Mouse (Mus musculus) v-Abl transformed pro-B cells (cell line): ENCODE measurements around the gene Pxn.
"Not testable (repeated sequence)": the region's sequence is repeated elsewhere in the genome, so short reads cannot be mapped to it uniquely, and the experiment has no call there.

Experiments
- in situ Hi-C, 2 experiments: fragments of 400-800 bp; cut with MboI; formaldehyde crosslinking; loops; one replicate each; pipeline ENCODE4 v1.15.1; 2025; ENCODE audit not compliant: unreplicated experiment in 2 of 2

The Pxn gene

DNA sequence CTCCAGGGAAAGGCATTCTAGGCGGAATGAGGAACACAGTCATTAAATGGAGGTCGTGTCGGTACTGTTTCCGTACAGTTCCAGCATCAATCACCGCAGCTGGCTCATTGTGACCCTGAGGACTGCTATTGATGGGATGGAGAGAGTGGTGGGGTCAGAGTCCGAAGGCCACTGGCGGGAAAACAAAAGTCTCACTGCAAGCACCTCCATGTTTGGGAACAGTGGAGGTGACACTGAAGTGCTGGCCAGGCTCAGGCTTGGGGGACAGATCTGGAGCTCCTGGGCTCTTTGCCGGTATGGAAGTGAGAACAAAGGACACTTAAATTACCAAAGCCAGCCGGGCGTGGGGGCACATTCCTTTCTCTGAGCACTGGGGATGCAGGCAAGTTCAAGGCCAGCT, 62.2 kb downstream of the Pxn start:
- in situ Hi-C loops: no loop called here

DNA sequence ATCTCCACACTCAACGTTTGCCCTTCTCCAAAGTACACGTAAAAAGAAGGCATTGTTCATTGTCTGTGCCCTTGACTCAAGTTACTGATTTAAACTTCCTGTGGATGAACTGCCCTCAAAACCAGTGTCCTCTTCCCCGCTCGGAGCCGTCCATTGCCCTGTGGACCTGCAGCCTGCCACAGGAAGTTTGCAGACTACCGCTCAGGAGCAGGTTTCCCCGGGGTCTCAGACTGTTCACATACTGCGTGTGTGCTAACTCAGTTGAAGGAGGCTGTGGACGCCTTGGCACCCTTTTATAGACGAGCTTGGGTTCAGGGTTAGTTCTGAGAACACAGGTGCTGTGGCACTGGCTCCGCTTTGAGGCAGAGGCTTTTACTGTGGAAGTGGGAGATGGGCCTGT, 62.8 kb downstream of the Pxn start:
- in situ Hi-C loops: no loop called here

DNA sequence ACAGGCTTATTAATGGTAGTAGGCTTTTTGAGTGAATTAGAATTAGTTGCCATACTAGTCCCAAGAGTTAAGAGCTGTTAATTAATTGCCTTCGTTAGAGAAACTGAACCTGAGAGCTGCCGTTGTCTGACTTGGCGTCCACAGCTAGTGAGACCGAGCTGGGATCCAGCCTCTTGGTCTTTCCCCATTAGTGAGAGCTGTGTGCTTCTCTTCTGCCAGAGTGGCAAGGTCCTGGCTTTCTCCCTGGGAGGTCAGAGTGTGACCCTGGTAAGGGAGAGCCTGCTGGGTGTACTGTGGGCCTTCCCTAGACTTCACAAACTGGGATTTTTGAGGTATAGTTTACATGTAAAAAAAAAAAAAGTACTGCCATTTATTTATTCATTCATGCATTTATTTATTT, 63.2 kb downstream of the Pxn start:
- in situ Hi-C loops: no loop called here

DNA sequence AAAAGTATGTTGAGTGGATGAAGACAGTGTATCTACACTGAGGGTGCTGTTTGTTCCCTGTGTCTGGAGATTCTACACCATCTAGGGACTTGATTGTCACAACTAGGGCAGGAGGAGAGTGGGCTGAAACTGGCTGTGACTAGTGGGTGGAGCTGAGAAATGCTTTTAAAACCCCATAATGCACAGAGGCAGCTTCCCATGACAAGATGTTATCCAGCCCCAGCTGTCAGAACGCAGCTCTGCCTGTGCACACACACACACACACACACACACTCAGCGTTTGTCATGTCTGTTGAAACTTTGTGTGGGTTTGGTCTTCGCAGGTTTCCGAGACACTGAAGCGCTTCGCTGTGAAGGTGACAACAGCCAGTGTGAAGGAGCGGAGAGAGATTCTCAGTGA, 64.6 kb downstream of the Pxn start:
- in situ Hi-C loops: no loop called here

DNA sequence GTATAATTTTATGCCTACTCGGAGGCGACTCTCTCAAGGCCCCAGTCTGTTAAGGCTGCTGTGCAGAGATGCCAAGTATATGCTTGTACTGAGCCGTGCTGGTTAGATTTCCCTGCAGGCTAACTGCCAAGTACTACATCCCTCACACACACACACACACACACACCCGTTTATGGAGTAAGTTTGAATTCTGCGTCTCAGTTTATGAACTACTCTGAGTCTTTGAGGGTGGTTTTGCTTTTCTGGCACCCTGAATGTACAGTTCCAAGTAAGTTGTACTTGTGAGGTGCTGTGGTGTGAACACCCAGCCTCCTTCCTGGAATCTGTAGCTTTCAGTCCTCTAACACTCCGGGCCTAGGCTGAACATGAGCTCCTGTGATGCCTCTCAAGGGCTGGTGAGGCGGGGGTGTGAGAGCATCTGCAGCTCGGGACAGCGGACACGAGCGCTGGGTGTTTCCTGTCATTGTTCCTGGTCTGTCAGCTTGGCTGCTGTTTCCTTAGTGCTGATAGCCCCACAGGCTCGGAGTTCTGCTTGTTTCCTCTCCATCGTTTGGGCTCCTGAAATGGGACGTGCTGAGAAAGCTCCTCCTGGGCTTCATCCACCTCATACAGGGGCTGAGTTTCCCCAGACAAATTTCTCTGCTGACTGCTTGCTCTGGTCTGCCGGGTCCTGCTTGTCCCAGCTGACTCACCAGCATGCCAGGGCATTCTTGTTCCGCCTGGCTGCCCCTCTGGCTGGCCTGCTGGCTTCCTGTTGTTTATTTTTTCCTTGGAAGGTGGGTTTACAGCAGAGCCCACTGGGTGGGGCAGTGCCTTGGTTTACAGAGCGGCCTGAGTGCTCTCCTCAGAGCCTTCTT, 66.4 kb downstream of the Pxn start:
- in situ Hi-C loops: no loop called here

DNA sequence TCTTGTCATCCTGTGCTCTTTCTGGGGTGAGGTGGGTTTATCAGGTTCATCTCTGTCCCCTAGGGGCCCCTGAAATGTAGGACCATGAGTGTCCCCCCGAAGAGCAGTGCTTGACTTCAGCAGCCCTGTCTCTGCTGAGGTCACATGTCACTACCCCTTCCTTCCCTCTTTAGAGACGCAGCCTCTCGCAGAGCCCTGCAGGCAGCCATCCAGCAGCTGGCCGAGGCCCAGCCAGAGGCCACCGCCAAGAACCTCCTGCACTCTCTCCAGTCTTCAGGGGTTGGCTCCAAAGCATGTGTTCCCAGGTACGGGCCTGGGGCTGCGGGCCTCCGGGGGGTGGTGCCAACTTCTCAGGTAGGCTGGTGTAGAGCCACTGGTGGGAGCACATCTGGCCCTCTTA, 68.5 kb downstream of the Pxn start:
- in situ Hi-C loops: no loop called here

DNA sequence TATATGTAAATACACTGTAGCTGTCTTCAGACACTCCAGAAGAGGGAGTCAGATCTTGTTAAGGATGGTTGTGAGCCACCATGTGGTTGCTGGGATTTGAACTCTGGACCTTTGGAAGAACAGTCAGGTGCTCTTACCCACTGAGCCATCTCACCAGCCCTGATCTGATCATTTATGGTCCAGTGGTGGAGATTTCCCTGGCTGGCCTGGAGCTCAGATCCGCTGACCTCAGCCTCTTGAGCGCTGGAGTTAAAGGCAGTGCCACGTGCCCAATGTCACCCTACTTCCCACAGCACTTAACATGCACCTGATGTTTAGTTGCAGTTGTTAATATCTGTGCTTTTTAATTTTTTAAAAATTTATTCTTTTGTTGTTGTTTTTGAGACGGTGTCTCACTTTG, 71.2 kb downstream of the Pxn start:
- in situ Hi-C loops: not testable (repeated sequence)

DNA sequence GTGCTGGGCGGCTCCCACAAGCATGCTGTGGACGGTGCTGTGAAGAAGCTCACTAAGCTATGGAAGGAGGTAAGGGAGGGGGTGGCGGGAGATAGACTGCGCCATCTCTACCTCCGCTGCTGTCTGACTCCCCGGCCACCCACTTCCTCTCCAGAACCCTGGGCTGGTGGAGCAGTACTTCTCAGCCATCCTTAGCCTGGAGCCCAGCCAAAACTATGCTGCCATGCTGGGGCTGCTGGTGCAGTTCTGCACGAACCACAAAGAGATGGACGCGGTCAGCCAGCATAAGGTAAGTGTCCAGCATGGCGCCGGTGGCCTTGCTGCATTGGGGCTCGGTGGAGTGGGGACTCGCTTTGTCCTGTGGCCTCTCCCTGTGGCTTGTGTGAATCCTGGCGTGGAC, 72.4 kb downstream of the Pxn start:
- in situ Hi-C loops: no loop called here

DNA sequence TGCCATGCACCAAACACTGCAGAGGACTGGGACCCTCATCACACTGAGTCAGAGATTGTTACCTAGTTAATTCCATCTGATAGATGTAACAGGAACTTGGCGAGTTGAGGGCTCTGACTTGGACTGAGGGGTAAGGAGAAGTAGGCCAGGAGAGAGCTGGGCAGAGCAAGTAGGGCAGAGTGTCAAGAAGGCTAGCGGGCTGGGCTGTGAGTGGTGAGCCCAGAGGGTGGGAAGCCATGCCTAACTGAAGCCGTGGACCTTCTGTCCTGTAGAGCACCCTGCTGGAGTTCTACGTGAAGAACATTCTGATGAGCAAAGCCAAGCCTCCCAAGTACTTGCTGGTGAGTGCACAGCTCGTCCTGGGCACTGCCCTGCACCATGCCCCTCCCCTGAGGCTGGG, 72.9 kb downstream of the Pxn start:
- in situ Hi-C loops: no loop called here

DNA sequence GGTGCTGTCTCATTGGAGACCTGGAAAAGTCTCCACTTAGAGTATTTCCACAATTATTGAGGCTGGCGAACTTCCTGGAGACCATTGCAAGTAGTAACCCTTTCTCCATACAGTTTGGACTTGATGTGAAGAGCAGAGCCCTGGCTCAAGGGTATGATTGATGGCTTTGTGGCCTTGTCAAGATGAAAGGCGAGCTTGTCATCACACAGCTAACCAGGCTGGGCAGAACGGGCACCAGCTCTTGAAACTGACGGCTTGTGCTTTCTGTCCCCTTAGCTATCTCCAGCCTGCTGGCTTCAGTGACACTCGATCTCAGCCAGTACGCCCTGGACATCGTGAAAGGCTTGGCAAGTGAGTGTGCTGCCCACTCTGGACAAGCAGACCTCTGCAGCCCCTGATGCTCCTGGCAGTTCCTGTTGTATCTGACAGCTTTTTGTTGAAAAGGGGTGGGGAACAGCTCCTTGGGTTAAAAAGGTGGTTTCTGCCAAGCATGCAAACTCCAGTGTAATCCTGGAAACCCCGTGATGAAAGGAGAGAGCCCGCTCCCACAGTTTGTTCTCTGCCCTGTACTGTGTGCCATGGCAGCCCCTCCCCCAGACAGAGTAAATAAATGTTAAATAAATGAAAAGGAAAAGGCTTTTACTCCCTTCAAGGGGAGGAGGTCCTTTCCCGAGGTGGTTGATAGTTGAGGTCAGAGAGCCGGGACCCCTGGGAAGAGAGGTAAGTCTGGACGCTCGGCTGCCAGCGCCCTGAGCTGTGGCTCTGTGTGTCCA, 73.9 kb downstream of the Pxn start:
- in situ Hi-C loops: no loop called here

DNA sequence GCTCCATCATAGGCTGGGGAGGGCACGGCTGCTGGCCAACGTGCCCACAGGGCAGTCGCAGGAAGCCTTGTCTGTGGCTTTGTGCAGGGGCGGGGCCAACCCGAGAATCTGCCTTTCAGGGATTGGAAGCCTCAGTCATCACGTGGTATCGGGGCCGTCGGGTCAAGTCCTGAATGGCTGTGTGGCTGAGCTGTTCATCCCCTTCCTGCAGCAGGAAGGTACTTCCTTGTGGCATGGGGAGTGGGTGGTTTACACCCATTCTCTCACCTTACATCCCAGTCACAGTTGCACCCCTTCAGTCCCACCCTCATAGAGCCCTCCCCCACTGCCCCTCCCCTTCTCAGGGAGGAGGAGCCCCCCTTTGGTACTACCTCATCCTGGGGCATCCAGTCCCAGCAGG, 75.2 kb downstream of the Pxn start:
- in situ Hi-C loops: no loop called here

DNA sequence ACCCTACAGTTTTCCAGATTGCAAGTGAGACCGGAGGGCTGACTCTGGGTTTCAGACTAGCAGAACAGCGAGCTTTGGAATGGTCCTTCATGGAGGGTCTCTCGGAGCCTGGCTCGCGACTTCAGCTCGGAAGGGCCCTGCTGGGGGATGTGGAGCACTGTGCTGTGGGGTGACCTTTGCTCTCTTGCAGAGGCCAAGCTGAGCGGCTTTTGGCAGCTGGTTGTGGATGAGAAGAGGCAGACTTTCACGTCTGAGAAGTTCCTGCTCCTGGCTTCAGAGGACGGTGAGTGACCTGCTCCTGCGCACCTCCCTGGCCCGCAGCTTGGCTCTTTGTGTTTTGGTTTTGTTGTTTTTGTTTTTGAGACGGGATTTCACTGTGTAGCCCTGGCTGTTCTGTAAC, 79.1 kb downstream of the Pxn start:
- in situ Hi-C loops: no loop called here

DNA sequence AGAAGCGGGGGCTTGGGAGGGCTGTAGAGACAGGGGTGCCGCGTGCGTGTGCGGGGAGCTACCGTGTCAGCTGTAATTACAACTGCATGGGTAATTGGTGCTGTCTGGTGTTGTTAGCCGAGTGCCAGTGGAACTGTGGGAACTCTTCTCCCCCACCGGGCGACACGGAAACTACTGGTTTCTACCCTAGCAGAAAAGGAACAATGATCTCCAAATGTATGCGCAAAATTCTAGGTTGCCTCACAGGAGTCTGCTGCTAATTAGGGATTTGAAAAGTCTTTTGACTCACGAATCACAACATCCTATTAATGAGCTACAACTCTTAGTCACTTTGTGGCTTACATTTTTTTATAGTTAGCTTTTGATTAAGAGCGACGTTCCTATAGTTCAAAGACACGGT, 79.7 kb downstream of the Pxn start:
- in situ Hi-C loops: no loop called here

DNA sequence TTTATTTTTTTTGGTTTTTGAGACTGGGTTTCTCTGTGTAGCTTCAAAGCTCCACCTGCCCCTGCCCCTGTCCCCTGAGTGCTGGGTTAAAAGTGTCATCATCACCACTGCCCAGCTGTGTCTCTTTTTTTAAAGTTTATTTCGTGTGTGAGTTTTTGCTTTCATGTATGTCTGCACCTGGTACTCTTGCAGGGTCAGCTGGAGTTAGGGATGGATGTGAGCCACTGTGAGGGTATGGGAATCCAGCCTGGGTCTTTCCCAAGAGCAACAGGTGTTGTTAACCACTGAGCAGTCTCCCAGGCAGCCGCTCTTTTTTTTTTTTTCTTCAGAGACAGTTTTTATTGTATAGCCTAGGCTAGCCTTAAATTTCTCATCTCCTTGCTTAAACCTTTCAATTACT, 80.3 kb downstream of the Pxn start:
- in situ Hi-C loops: no loop called here

DNA sequence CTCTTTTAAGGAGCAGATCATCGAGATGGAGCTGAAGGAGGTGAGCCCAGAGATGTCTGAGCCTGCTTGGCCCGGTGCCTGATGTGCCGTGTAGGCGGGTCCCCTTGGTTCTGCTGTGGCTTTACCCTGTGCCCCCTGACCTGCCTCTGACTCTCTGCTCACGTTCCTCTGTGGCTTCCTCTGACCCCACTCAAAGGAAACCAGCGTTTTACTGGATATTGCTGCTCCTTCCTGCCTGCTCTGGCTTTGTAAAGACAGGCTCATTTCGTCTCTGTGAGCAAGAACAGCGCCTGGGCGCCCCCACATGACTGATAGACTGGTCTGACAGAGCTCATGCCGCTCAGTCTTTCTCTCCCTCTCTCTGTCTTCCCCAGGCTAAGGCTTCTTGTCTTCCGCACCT, 84.6 kb downstream of the Pxn start:
- in situ Hi-C loops: no loop called here

DNA sequence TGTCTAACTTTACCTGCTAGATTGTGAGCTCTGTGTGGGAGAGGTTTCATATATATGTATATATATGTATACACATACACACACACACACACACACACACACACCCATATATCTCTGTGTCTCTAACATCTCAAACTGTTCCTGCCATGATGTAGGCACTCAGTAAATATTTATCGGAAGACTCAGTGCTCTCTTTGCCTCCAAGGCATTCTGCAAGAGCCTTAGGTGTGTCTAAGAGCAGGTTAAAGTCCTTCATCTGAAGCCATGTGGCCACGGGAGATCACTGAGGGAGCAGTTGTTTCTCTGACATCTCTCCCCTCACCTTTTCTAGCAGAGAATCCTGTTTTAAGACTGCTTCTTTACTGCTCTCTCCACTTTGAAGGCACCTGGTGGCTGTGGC, 85.0 kb downstream of the Pxn start:
- in situ Hi-C loops: no loop called here

DNA sequence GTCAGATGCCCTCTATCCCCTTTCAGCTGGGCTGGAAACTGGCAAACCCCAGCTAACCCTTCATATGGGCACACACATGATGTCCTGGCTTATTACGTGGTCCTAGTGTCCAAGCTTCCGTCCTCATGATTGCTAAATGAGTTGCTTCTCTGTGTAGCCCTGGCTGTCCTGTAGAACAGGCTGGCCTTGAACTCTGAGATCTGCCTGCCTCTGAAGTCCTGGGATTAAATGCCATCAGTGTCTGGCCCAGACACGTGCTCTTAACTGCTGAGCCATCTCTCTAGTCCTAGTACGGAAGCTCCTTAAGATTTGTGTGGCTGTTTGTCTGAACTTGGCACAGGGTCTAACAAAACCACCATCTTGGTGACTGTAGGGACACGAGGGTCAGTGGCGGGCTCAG, 97.1 kb downstream of the Pxn start:
- in situ Hi-C loops: no loop called here
